Mouse (Mus musculus) C2C12 (cell line): ENCODE data around the gene Katnb1.

ENCODE experiments used
- CEBPB ChIP-seq: IDR thresholded peaks from one replicate; pipeline ENCODE4 v1.6.1; 2011; ENCODE audit warnings: low read depth, mild to moderate bottlenecking, control low read depth, moderate library complexity
- CTCF ChIP-seq: IDR thresholded peaks from one replicate; pipeline ENCODE4 v1.5.1; 2011; ENCODE audit not compliant: control insufficient read depth, insufficient read depth, insufficient read length
- FOSL1 ChIP-seq: IDR thresholded peaks from one replicate; pipeline ENCODE4 v1.8.0; 2011; ENCODE audit warnings: mild to moderate bottlenecking, low read length; ENCODE audit not compliant: poor library complexity, insufficient read depth, severe bottlenecking
- MAX ChIP-seq: IDR thresholded peaks from one replicate; pipeline ENCODE4 v1.6.1; 2011; ENCODE audit warnings: mild to moderate bottlenecking, control low read depth
- MYOD1 ChIP-seq: IDR thresholded peaks from one replicate; pipeline ENCODE4 v1.6.1; 2011; ENCODE audit warnings: low read depth; ENCODE audit not compliant: control insufficient read depth, insufficient read length
- MYOG ChIP-seq: IDR thresholded peaks from one replicate; pipeline ENCODE4 v1.6.1; 2011; ENCODE audit not compliant: control insufficient read depth, insufficient read length; ENCODE audit errors: extremely low read depth

GRCm38 (mm10) chr8:95113108-95113507 is 32.1 kb downstream of the Katnb1 start:
- TF ChIP-seq CTCF (no peak), MYOD1 (no peak), MAX (no peak), CEBPB (no peak), FOSL1 (no peak), MYOG (no peak)
